Mouse (Mus musculus) monocyte, adult 59 days (primary cell): ENCODE results near the gene Xkr7. TPM values are rescaled to one million over a fixed set of nuclear protein-coding genes. Genes with fewer than 3 reads are reported as not detected.

ENCODE experiments used
- total RNA-seq, 2 experiments: library from RNA; stranded (reverse); gene quantifications; one replicate each; pipeline ENCODE4 v1.2.4; 2023

The Xkr7 gene
- total RNA-seq: not detected

DNA sequence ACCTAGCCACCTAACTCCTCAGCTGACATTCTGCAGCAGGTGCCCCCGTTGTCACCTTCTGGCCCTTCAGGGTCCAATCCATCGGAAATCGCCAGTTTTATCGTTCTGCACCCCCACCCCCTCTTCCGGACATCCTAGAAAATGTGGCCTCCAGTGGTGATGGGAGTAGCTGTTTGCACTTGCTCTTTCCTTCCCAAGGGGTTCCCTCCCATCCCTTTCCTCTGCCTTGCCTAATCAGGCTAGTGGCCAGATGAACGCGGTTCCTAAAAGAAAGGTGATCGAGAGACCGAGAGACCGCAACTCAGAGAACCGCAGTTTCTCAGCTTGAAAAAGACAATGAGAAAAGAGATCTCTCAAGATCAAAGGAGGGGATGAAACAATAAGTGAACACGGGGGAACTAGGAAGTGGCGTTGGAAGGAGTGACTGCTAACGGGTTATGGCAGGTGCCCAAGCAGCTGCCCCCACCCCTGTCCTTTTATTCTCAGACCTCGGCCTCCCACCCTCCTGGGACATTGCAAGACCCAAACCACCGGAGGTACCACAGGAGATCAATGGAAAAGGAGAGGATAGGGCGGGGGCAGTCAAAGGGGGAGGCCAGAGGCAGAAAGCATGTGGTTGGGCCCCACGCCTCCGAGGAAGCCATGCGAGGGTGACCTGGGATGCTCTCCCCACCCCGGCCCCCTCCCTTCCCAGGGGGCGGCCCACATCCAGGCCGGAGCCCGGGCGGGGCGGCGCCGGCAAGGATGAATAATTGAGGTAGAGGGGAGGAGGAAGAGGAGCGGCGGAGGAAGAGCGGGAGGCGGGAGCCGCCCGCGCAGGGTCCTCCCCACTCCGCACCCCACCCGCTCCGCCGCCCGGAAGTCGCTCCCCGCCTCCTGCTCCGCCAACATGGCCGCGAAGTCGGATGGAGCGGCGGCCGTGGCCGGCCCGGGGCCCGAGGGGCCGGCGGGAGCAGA is at the start of gene Xkr7:
Gene Xkr7, plus strand, starts transcription at position 727 of the 957 bp plus-strand sequence.

DNA sequence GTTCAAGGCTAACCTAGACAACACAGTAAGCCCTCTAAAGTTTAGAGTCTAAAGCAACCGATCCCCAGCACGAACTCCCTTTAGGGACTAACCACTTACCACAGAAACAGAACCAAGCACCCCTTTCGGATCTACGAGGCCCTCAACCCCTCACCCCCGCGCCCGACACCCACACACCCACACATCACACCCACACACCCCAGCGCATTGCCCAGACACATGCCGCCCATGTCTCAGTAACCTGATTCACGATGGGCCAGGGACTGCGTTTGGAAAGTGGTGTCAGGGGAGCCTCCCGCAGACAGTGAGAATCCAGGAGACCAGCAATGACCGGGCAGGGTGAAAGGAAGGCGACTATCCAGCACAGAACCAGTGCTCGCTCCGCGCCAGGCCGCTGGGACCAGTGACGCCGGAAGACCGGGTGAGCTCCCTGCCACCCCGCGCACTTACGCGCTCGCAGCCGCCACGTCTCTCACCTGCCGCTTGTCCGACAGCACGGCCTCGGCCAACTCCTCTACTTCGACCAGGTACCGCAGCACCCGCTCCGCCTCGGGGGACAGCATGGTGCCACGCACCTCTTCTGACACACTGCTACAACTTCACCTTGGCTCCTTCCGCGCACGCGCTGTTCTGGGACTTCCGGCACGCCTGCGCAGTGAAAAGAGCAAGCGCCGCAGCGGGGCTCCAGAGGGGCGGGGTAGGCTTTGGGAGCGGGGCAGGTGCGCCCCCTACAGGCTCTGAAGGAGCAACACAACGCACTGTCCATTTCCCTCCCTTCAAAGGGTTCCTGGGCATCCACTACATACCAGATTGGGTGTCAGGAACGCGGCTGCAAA is 16.7 kb upstream of the Xkr7 start, which contains the start of gene Pdrg1:
Gene Pdrg1, minus strand, starts transcription at position 670 of the 836 bp plus-strand sequence.

DNA sequence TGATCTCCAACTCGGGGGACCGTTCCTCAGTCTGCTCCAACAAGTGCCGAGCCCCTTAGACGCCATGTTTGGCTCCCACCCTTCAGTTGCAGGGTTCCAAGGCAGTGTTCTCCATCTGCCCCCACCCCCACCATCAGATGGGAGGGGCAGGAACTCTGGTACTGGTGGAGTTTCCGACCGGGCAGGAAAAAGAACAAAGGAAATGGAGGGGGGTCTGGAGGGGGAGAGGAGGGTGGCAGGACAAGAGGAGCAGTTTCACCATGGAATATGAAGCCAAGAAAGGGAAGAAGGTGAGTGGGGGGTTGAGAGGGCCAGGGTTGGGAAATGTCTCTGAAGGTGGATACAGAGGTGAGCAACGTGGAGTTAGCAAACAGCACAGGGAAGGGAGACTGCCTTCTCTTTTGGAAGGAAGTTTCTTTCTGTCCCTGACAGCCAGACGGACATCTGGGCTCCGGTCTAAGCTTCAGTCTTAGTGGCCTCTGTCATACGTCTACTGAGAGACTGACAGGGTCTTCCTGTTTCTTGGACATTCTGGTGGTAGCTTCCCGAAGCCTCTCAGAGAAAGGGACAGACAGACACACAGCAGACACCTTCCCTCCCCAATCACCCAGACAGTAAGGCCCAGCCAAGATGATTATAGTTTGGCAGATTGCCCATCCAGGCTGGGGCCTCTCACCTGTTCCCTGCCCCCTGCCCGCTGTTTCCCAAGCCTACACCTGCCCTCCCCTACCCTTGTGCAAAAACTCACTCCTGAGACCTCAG is 34.3 kb downstream of the Xkr7 start, which contains the start of gene Ccm2l:
Gene Ccm2l, plus strand, starts transcription at position 209 of the 762 bp plus-strand sequence.

Other genes with a start within 250 kb of the Xkr7 start
- gene Bcl2l1, start 200.1 kb upstream of the Xkr7 start, total RNA-seq: 10 to 100 TPM; 16.2 to 19.7 TPM
- gene Tpx2, start 183.9 kb upstream of the Xkr7 start, total RNA-seq: 1 to 10 TPM in 1 of 2 experiments, under 1 TPM in 1; 0.73 to 3.4 TPM
- not detected for gene Mylk2, start 120.5 kb upstream of the Xkr7 start, total RNA-seq
- not detected for gene Foxs1, start 98.6 kb upstream of the Xkr7 start, total RNA-seq
- not detected for gene Dusp15, start 80.2 kb upstream of the Xkr7 start, total RNA-seq
- gene Ttll9, start 69.4 kb upstream of the Xkr7 start, total RNA-seq: not detected
- 10 to 100 TPM; 33.5 to 36.8 TPM for gene Pdrg1, start 16.4 kb upstream of the Xkr7 start, total RNA-seq
- not detected for gene Ccm2l, start 34.1 kb downstream of the Xkr7 start, total RNA-seq
- 100 to 1,000 TPM; 416 TPM for gene Hck, start 76.6 kb downstream of the Xkr7 start, total RNA-seq
- gene Tm9sf4, start 129.5 kb downstream of the Xkr7 start, total RNA-seq: 100 to 1,000 TPM; 156 to 161 TPM
- gene Tspyl3, start 193.6 kb downstream of the Xkr7 start, total RNA-seq: 10 to 100 TPM; 11.3 to 12.4 TPM
- 10 to 100 TPM; 90.5 to 92.1 TPM for gene Plagl2, start 209.6 kb downstream of the Xkr7 start, total RNA-seq
- gene Pofut1, start 209.7 kb downstream of the Xkr7 start, total RNA-seq: 10 to 100 TPM; 27.6 to 30.5 TPM